Mouse (Mus musculus) limb, embryonic 12.5 days (tissue): Measurements from ENCODE around the gene Gga1. TPM values are rescaled to one million over a fixed set of nuclear protein-coding genes. Genes with fewer than 3 reads are reported as not detected.
"Not testable (repeated sequence)": the region's sequence is repeated elsewhere in the genome, so short reads cannot be mapped to it uniquely, and the experiment has no call there.

Source experiments
- ATAC-seq: fragments of 200-750 bp; cut with Nextera tagmentation; 2 replicates; pipeline ENCODE4 v1.8.0; 2017; ENCODE audit warnings: low read depth, moderate TSS enrichment; ENCODE audit not compliant: insufficient number of reproducible peaks, insufficient read depth, low FRiP score, low TSS enrichment
- H3K27ac ChIP-seq: fragments of 300-500 bp; sonication (generic); 2 replicates; pipeline ENCODE4 v1.5.1; 2016; ENCODE audit warnings: mild to moderate bottlenecking, moderate library complexity
- H3K27me3 ChIP-seq: fragments of 300-500 bp; sonication (generic); 2 replicates; pipeline ENCODE4 v1.6.1; 2016; ENCODE audit warnings: mild to moderate bottlenecking, moderate library complexity
- H3K36me3 ChIP-seq: fragments of 300-500 bp; sonication (generic); 2 replicates; pipeline ENCODE4 v1.6.1; 2016; ENCODE audit warnings: mild to moderate bottlenecking, moderate library complexity
- H3K4me1 ChIP-seq: fragments of 300-500 bp; sonication (generic); replicated peaks from 2 replicates; pipeline ENCODE4 v1.6.1; 2016
- H3K4me2 ChIP-seq: fragments of 300-500 bp; sonication (generic); 2 replicates; pipeline ENCODE4 v1.6.1; 2016; ENCODE audit warnings: mild to moderate bottlenecking, moderate library complexity
- H3K4me3 ChIP-seq: fragments of 300-500 bp; sonication (generic); replicated peaks from 2 replicates; pipeline ENCODE4 v1.5.1; 2016; ENCODE audit warnings: mild to moderate bottlenecking
- H3K9ac ChIP-seq: fragments of 300-500 bp; sonication (generic); replicated peaks from 2 replicates; pipeline ENCODE4 v1.6.1; 2016; ENCODE audit warnings: mild to moderate bottlenecking, moderate library complexity
- H3K9me3 ChIP-seq: fragments of 300-500 bp; sonication (generic); 2 replicates; pipeline ENCODE4 v1.6.1; 2016; ENCODE audit warnings: mild to moderate bottlenecking, moderate library complexity
- WGBS: fragments of 180-500 bp; shearing (Covaris S2); methylation state at CpG from one replicate; pipeline ENCODE4 v1.1.7; 2016; 5-methylcytosine and 5-hydroxymethylcytosine counted together
- polyA plus RNA-seq: library from polyadenylated mRNA; unstranded; fragments of >200 nt; fragmentation: Nextera tagmentation; extraction: Ambion mirVana; gene quantifications from 2 replicates; pipeline ENCODE4 v1.2.1, GENCODE M21; 2016

Gene Gga1
- polyA plus RNA-seq, 1 experiment from 2014 or later, result 45.9 TPM

- Histone ChIP-seq H3K4me2 (peak overlapping the region; percentile 73), H3K27ac (peak overlapping the region; percentile 99), H3K27me3 (no peaks in the 10 kb centered on the region), H3K4me1 (peaks cover 23% of the 10 kb centered on the region), H3K9ac (peak overlapping the region; percentile 81), H3K36me3 (peaks cover 29% of the 10 kb centered on the region), H3K4me3 (peak overlapping the region; percentile 70), H3K9me3 (no peaks in the 10 kb centered on the region)
- WGBS, result under 1% methylated on average over 13 of the region's 17 CpGs
- peak; percentile 28 for ATAC-seq
Observed at GRCm38 (mm10) chr15:78877810-78878390, 910 bp downstream of the Gga1 start.

GRCm38 (mm10) chr15:78878792-78879516 is 2.0 kb downstream of the Gga1 start:
- not testable (repeated sequence) for H3K27me3 ChIP-seq, H3K27ac ChIP-seq, H3K9ac ChIP-seq, H3K9me3 ChIP-seq, H3K4me3 ChIP-seq, ATAC-seq
- WGBS, result 39% methylated on average over 7 of the region's 7 CpGs
- H3K36me3 ChIP-seq, result peaks cover 40% of the 10 kb centered on the region
- peaks cover 23% of the 10 kb centered on the region for H3K4me1 ChIP-seq
- H3K4me2 ChIP-seq, result peak overlapping the region; percentile 13; the same call in 1 of the 2 replicates

- no peak for ATAC-seq
- Histone ChIP-seq H3K9me3 (no peaks in the 10 kb centered on the region), H3K4me1 (peaks cover 22% of the 10 kb centered on the region), H3K36me3 (peaks cover 52% of the 10 kb centered on the region), H3K9ac (no peak overlapping the region), H3K4me3 (no peak overlapping the region), H3K4me2 (no peak overlapping the region), H3K27ac (peak overlapping the region; percentile 7; the same call in 1 of the 2 replicates), H3K27me3 (no peaks in the 10 kb centered on the region)
- 95% methylated on average over 8 of the region's 8 CpGs for WGBS
Observed at GRCm38 (mm10) chr15:78880432-78880831, 3.4 kb downstream of the Gga1 start.

- no peaks in the 10 kb centered on the region for H3K9me3 ChIP-seq
- no peak overlapping the region for H3K4me2 ChIP-seq
- 82% methylated on average over 3 of the region's 3 CpGs for WGBS
Observed at GRCm38 (mm10) chr15:78881828-78882227, 4.8 kb downstream of the Gga1 start.

GRCm38 (mm10) chr15:78889401-78889853 is 12.4 kb downstream of the Gga1 start:
- peaks cover 98% of the 10 kb centered on the region for H3K36me3 ChIP-seq
- H3K4me1 ChIP-seq, result peaks cover 22% of the 10 kb centered on the region
- no peak overlapping the region for H3K4me3 ChIP-seq
- H3K27ac ChIP-seq, result no peak overlapping the region
- H3K9me3 ChIP-seq, result no peaks in the 10 kb centered on the region
- no peak overlapping the region for H3K4me2 ChIP-seq
- WGBS, result 36% methylated on average over 13 of the region's 13 CpGs
- H3K9ac ChIP-seq, result no peak overlapping the region; the same call in 1 of the 2 replicates
- H3K27me3 ChIP-seq, result no peaks in the 10 kb centered on the region
- ATAC-seq, result no peak

More at GRCm38 (mm10) chr15:78881828-78882227, 4.8 kb downstream of the Gga1 start:
- no peak overlapping the region for H3K27ac ChIP-seq
- no peaks in the 10 kb centered on the region for H3K27me3 ChIP-seq
- ATAC-seq, result no peak
- H3K36me3 ChIP-seq, result peaks cover 66% of the 10 kb centered on the region
- peaks cover 15% of the 10 kb centered on the region for H3K4me1 ChIP-seq
- H3K9ac ChIP-seq, result no peak overlapping the region
- H3K4me3 ChIP-seq, result no peak overlapping the region

GRCm38 (mm10) chr15:78892440-78892839 is 15.4 kb downstream of the Gga1 start:
- no peak overlapping the region for H3K9ac ChIP-seq
- H3K4me3 ChIP-seq, result no peak overlapping the region
- no peak overlapping the region for H3K4me2 ChIP-seq
- H3K36me3 ChIP-seq, result peaks cover 76% of the 10 kb centered on the region
- H3K4me1 ChIP-seq, result peaks cover 25% of the 10 kb centered on the region
- WGBS, result 56% methylated on average over 7 of the region's 7 CpGs
- no peaks in the 10 kb centered on the region for H3K9me3 ChIP-seq
- H3K27me3 ChIP-seq, result no peaks in the 10 kb centered on the region
- no peak for ATAC-seq
- H3K27ac ChIP-seq, result no peak overlapping the region

GRCm38 (mm10) chr15:78894726-78895125 is 17.7 kb downstream of the Gga1 start:
- Histone ChIP-seq H3K4me1 (peaks cover 36% of the 10 kb centered on the region), H3K9ac (no peak overlapping the region), H3K4me2 (no peak overlapping the region), H3K4me3 (no peak overlapping the region), H3K27ac (peak overlapping the region; percentile 2; the same call in 1 of the 2 replicates), H3K9me3 (no peaks in the 10 kb centered on the region), H3K36me3 (peaks cover 53% of the 10 kb centered on the region), H3K27me3 (no peaks in the 10 kb centered on the region)
- ATAC-seq, result no peak
- WGBS, result 74% methylated on average over 13 of the region's 13 CpGs

GRCm38 (mm10) chr15:78895741-78896140 is 18.8 kb downstream of the Gga1 start:
- peaks cover 43% of the 10 kb centered on the region for H3K36me3 ChIP-seq
- no peak overlapping the region for H3K9ac ChIP-seq
- no peaks in the 10 kb centered on the region for H3K27me3 ChIP-seq
- ATAC-seq, result no peak
- 84% methylated on average over 2 of the region's 2 CpGs for WGBS
- no peak overlapping the region for H3K27ac ChIP-seq
- H3K4me1 ChIP-seq, result peaks cover 42% of the 10 kb centered on the region
- no peak overlapping the region for H3K4me3 ChIP-seq
- no peak overlapping the region for H3K4me2 ChIP-seq
- H3K9me3 ChIP-seq, result no peaks in the 10 kb centered on the region

- H3K27me3 ChIP-seq, result no peaks in the 10 kb centered on the region
- no peak overlapping the region for H3K27ac ChIP-seq
- no peak overlapping the region for H3K4me3 ChIP-seq
- no peaks in the 10 kb centered on the region for H3K9me3 ChIP-seq
- 85% methylated on average over 3 of the region's 3 CpGs for WGBS
- no peak overlapping the region for H3K4me2 ChIP-seq
- H3K4me1 ChIP-seq, result peaks cover 46% of the 10 kb centered on the region
- ATAC-seq, result no peak
- peaks cover 39% of the 10 kb centered on the region for H3K36me3 ChIP-seq
- H3K9ac ChIP-seq, result no peak overlapping the region
Observed at GRCm38 (mm10) chr15:78896149-78896548, 19.2 kb downstream of the Gga1 start.

GRCm38 (mm10) chr15:78897488-78897887 is 20.5 kb downstream of the Gga1 start:
- no peak overlapping the region for H3K4me2 ChIP-seq
- H3K36me3 ChIP-seq, result peaks cover 30% of the 10 kb centered on the region
- 86% methylated on average over 4 of the region's 4 CpGs for WGBS
- H3K9me3 ChIP-seq, result no peaks in the 10 kb centered on the region
- no peak overlapping the region for H3K9ac ChIP-seq
- H3K4me1 ChIP-seq, result peaks cover 49% of the 10 kb centered on the region
- H3K27ac ChIP-seq, result no peak overlapping the region
- no peak overlapping the region for H3K4me3 ChIP-seq
- ATAC-seq, result no peak
- no peaks in the 10 kb centered on the region for H3K27me3 ChIP-seq

- peak overlapping the region; percentile 79 for H3K9ac ChIP-seq
Observed at GRCm38 (mm10) chr15:78898507-78899001, 21.6 kb downstream of the Gga1 start.

More at GRCm38 (mm10) chr15:78898507-78899001, 21.6 kb downstream of the Gga1 start:
- H3K36me3 ChIP-seq, result peaks cover 30% of the 10 kb centered on the region
- peak overlapping the region; percentile 32 for H3K27ac ChIP-seq
- peaks cover 49% of the 10 kb centered on the region for H3K4me1 ChIP-seq
- no peaks in the 10 kb centered on the region for H3K9me3 ChIP-seq
- H3K4me2 ChIP-seq, result peak overlapping the region; percentile 92
- WGBS, result 51% methylated on average over 6 of the region's 6 CpGs
- no peaks in the 10 kb centered on the region for H3K27me3 ChIP-seq
- H3K4me3 ChIP-seq, result peak overlapping the region; percentile 78
- 0 out of 2 replicates have a peak, but pooled peaks have one; percentile 18 for ATAC-seq
